Mouse (Mus musculus) limb, embryonic 14.5 days (tissue): Measurements from ENCODE around the gene Zfp185. TPM values are rescaled to one million over a fixed set of nuclear protein-coding genes. Genes with fewer than 3 reads are reported as not detected.
"Not testable (repeated sequence)": the region's sequence is repeated elsewhere in the genome, so short reads cannot be mapped to it uniquely, and the experiment has no call there.

ENCODE experiments used
- ATAC-seq: fragments of 200-750 bp; cut with Nextera tagmentation; 2 replicates; pipeline ENCODE4 v1.8.0; 2017; ENCODE audit warnings: low read depth, moderate number of reproducible peaks, moderate TSS enrichment; ENCODE audit not compliant: low FRiP score
- DNase-seq: peaks from one replicate; pipeline ENCODE4 v3.0.0-alpha.2; 2015; ENCODE audit warnings: low spot score
- H3K27ac ChIP-seq: fragments of 300-500 bp; sonication (generic); replicated peaks from 2 replicates; pipeline ENCODE4 v1.5.1; 2014; ENCODE audit warnings: low read depth, mild to moderate bottlenecking, low read length, moderate library complexity, mixed read lengths
- H3K27me3 ChIP-seq: fragments of 300-500 bp; sonication (generic); 2 replicates; pipeline ENCODE4 v1.6.1; 2014; ENCODE audit warnings: low read length, mixed read lengths; ENCODE audit not compliant: control insufficient read depth, insufficient read depth
- H3K36me3 ChIP-seq: fragments of 300-500 bp; sonication (generic); 2 replicates; pipeline ENCODE4 v1.6.1; 2014; ENCODE audit warnings: mild to moderate bottlenecking, low read length, moderate library complexity, mixed read lengths; ENCODE audit not compliant: control insufficient read depth, insufficient read depth
- H3K4me1 ChIP-seq: fragments of 300-500 bp; sonication (generic); 2 replicates; pipeline ENCODE4 v1.6.1; 2014; ENCODE audit warnings: antibody characterized with exemption, low read length, mixed read lengths; ENCODE audit not compliant: control insufficient read depth, insufficient read depth
- H3K4me2 ChIP-seq: fragments of 300-500 bp; sonication (generic); replicated peaks from 2 replicates; pipeline ENCODE4 v1.6.1; 2014; ENCODE audit warnings: low read depth, mild to moderate bottlenecking, low read length, moderate library complexity; ENCODE audit not compliant: severe bottlenecking
- H3K4me3 ChIP-seq: fragments of 300-500 bp; sonication (generic); replicated peaks from 2 replicates; pipeline ENCODE4 v1.5.1; 2014; ENCODE audit warnings: low read length
- H3K9ac ChIP-seq: fragments of 300-500 bp; sonication (generic); 2 replicates; pipeline ENCODE4 v1.6.1; 2014; ENCODE audit warnings: mild to moderate bottlenecking, low read depth, low read length, moderate library complexity; ENCODE audit not compliant: severe bottlenecking
- H3K9me3 ChIP-seq: fragments of 300-500 bp; sonication (generic); 2 replicates; pipeline ENCODE4 v1.6.1; 2016; ENCODE audit warnings: low read length; ENCODE audit not compliant: control insufficient read depth
- POLR2A ChIP-seq: fragments of 200-500 bp; IDR thresholded peaks from 2 replicates; pipeline ENCODE4 v1.8.0; 2012; ENCODE audit warnings: inconsistent platforms, mild to moderate bottlenecking, moderate library complexity, borderline replicate concordance; ENCODE audit not compliant: insufficient read depth, insufficient read length; ENCODE audit errors: extremely low read depth
- WGBS: fragments of 180-500 bp; shearing (Covaris S2); extraction: QIAGEN DNeasy Blood & Tissue Kit; methylation state at CpG from one replicate; pipeline ENCODE4 v1.1.7; 2014; 5-methylcytosine and 5-hydroxymethylcytosine counted together
- microRNA counts: library from miRNA; unstranded; fragments of <30 nt; microRNA quantifications from one replicate; lab custom pipeline; 2016
- microRNA-seq: library from miRNA; unstranded; fragments of <30 nt; microRNA quantifications from one replicate; pipeline ENCODE4, GENCODE M21; 2016
- polyA plus RNA-seq, 2 experiments: library from polyadenylated mRNA; depleted of rRNA in 1 of 2; stranded (reverse) in 1 of 2; unstranded in 1 of 2; fragments of >200 nt; fragmentation: Nextera tagmentation in 1 of 2; extraction: Ambion mirVana in 1 of 2; gene quantifications; 2 replicates each; pipeline versions ENCODE4 v1.2.1 to v1.2.3; 2012 to 2014

Gene Zfp185
- polyA plus RNA-seq, 2 experiments, result 41.8 to 56.6 TPM

- no peak for DNase-seq
- Histone ChIP-seq H3K4me2 (no peak overlapping the region), H3K4me1 (no peaks in the 10 kb centered on the region), H3K27ac (no peak overlapping the region), H3K36me3 (no peaks in the 10 kb centered on the region), H3K4me3 (no peak overlapping the region), H3K9me3 (no peaks in the 10 kb centered on the region), H3K9ac (no peak overlapping the region), H3K27me3 (no peaks in the 10 kb centered on the region)
- ATAC-seq, result no peak
- TF ChIP-seq POLR2A, result no peak
- 40% methylated on average over 5 of the region's 5 CpGs for WGBS
Observed at GRCm38 (mm10) chrX:73062323-73062722, 75.2 kb downstream of the Zfp185 start.

GRCm38 (mm10) chrX:73063512-73064414, 76.6 kb downstream of the Zfp185 start:
- 0 out of 2 replicates have a peak, but pooled peaks have one; percentile 30 for ATAC-seq
- Histone ChIP-seq H3K9ac (0 out of 2 replicates have a peak overlapping the region, but pooled peaks have one; percentile 21), H3K4me2 (peak overlapping the region; percentile 42), H3K36me3 (no peaks in the 10 kb centered on the region), H3K4me3 (peak overlapping the region; percentile 15), H3K4me1 (no peaks in the 10 kb centered on the region), H3K27me3 (no peaks in the 10 kb centered on the region), H3K9me3 (no peaks in the 10 kb centered on the region), H3K27ac (no peak overlapping the region)
- DNase-seq, result no peak
- 38% methylated on average over 21 of the region's 24 CpGs for WGBS
- no peak for TF ChIP-seq POLR2A

GRCm38 (mm10) chrX:73064415-73064793, 77.3 kb downstream of the Zfp185 start, which contains the start of gene Pnma3:
TSS of gene Pnma3 (plus strand) at chrX:73064787.
- WGBS, result 18% methylated on average over 7 of the region's 7 CpGs
- Histone ChIP-seq H3K4me3 (peak within 1 kb of the TSS; percentile 15), H3K9ac (0 out of 2 replicates have a peak within 1 kb of the TSS, but pooled peaks have one; percentile 21), H3K27me3 (no peaks in the 10 kb centered on the region), H3K4me2 (peak within 1 kb of the TSS; percentile 42), H3K36me3 (no peaks in the 10 kb centered on the region), H3K4me1 (no peaks in the 10 kb centered on the region), H3K9me3 (no peaks in the 10 kb centered on the region), H3K27ac (no peak within 1 kb of the TSS)
- DNase-seq, result no peak
- no peak for ATAC-seq
- no peak for TF ChIP-seq POLR2A

GRCm38 (mm10) chrX:73066765-73067312, 79.7 kb downstream of the Zfp185 start:
- H3K4me3 ChIP-seq, H3K27me3 ChIP-seq, H3K9ac ChIP-seq, H3K36me3 ChIP-seq, H3K27ac ChIP-seq, ATAC-seq, H3K4me2 ChIP-seq, H3K4me1 ChIP-seq, DNase-seq, H3K9me3 ChIP-seq: not testable (repeated sequence)
- WGBS, result no CpG with 5 or more reads among the region's 5 CpGs

MicroRNA genes within 50 kb of the gene (microRNA counts, 519-probe panel; counts per million panel counts)
- 861 counts per million, percentile 4 among the panel's probes with 10 or more counts for microRNA mmu-miR-2137 (lab: Ali Mortazavi, UCI)

Small RNA genes within 50 kb of the gene (microRNA-seq; reads per million reads assigned to microRNA genes)
- gene Mir2137, result 2.1 reads per million

Other genes starting within 250 kb of the Zfp185 start
- 0.18 and 0.20 TPM in 2 replicates for gene Gabrq, start 162.2 kb upstream of the Zfp185 start, polyA plus RNA-seq (2012; rRNA removed)
- 0.19 and 0.28 TPM in 2 replicates for gene Gabrq, start 162.2 kb upstream of the Zfp185 start, polyA plus RNA-seq (2014; fragmentation: Nextera tagmentation; extraction: Ambion mirVana)
- 22.7 and 30.6 TPM in 2 replicates for gene Cetn2, start 68.9 kb upstream of the Zfp185 start, polyA plus RNA-seq (2012; rRNA removed)
- 72.0 and 72.7 TPM in 2 replicates for gene Cetn2, start 68.9 kb upstream of the Zfp185 start, polyA plus RNA-seq (2014; fragmentation: Nextera tagmentation; extraction: Ambion mirVana)
- gene Nsdhl, start 68.8 kb upstream of the Zfp185 start, polyA plus RNA-seq (2012; rRNA removed), result 26.7 and 27.1 TPM in 2 replicates
- 23.2 and 23.9 TPM in 2 replicates for gene Nsdhl, start 68.8 kb upstream of the Zfp185 start, polyA plus RNA-seq (2014; fragmentation: Nextera tagmentation; extraction: Ambion mirVana)
- gene Pnma5, start 49.8 kb downstream of the Zfp185 start, polyA plus RNA-seq (2012; rRNA removed), result 0.06 TPM in 1 of 2 replicates, not detected in the other
- gene Pnma5, start 49.8 kb downstream of the Zfp185 start, polyA plus RNA-seq (2014; fragmentation: Nextera tagmentation; extraction: Ambion mirVana), result 0.11 and 0.23 TPM in 2 replicates
- 0.90 and 1.1 TPM in 2 replicates for gene Pnma3, start 77.4 kb downstream of the Zfp185 start, polyA plus RNA-seq (2012; rRNA removed)
- 0.10 and 0.17 TPM in 2 replicates for gene Pnma3, start 77.4 kb downstream of the Zfp185 start, polyA plus RNA-seq (2014; fragmentation: Nextera tagmentation; extraction: Ambion mirVana)
- gene Xlr4a, start 95.1 kb downstream of the Zfp185 start, polyA plus RNA-seq (2012; rRNA removed), result 0.13 and 1.3 TPM in 2 replicates
- gene Xlr4a, start 95.1 kb downstream of the Zfp185 start, polyA plus RNA-seq (2014; fragmentation: Nextera tagmentation; extraction: Ambion mirVana), result 1.1 TPM in 1 of 2 replicates, not detected in the other
- 0.87 and 3.8 TPM in 2 replicates for gene Xlr3a, start 109.8 kb downstream of the Zfp185 start, polyA plus RNA-seq (2012; rRNA removed)
- 1.4 and 1.6 TPM in 2 replicates for gene Xlr3a, start 109.8 kb downstream of the Zfp185 start, polyA plus RNA-seq (2014; fragmentation: Nextera tagmentation; extraction: Ambion mirVana)
- gene Gm14685, start 129.7 kb downstream of the Zfp185 start, polyA plus RNA-seq (2012; rRNA removed), result 0.06 and 0.10 TPM in 2 replicates
- 0.18 TPM in 1 of 2 replicates, not detected in the other for gene Gm14685, start 129.7 kb downstream of the Zfp185 start, polyA plus RNA-seq (2014; fragmentation: Nextera tagmentation; extraction: Ambion mirVana)
- gene Xlr5b, start 161.5 kb downstream of the Zfp185 start, polyA plus RNA-seq (2012; rRNA removed), result not detected in 2 replicates
- gene Xlr5b, start 161.5 kb downstream of the Zfp185 start, polyA plus RNA-seq (2014; fragmentation: Nextera tagmentation; extraction: Ambion mirVana), result not detected in 2 replicates
- 0.05 and 0.16 TPM in 2 replicates for gene DXBay18, start 162.1 kb downstream of the Zfp185 start, polyA plus RNA-seq (2012; rRNA removed)
- gene DXBay18, start 162.1 kb downstream of the Zfp185 start, polyA plus RNA-seq (2014; fragmentation: Nextera tagmentation; extraction: Ambion mirVana), result 0.22 TPM in 1 of 2 replicates, not detected in the other
- gene Spin2d, start 189.7 kb downstream of the Zfp185 start, polyA plus RNA-seq (2012; rRNA removed), result not detected in 2 replicates
- not detected in 2 replicates for gene Spin2d, start 189.7 kb downstream of the Zfp185 start, polyA plus RNA-seq (2014; fragmentation: Nextera tagmentation; extraction: Ambion mirVana)
- 5.9 and 17.4 TPM in 2 replicates for gene Xlr3b, start 204.9 kb downstream of the Zfp185 start, polyA plus RNA-seq (2012; rRNA removed)
- gene Xlr3b, start 204.9 kb downstream of the Zfp185 start, polyA plus RNA-seq (2014; fragmentation: Nextera tagmentation; extraction: Ambion mirVana), result 4.6 and 10.2 TPM in 2 replicates
- gene Xlr4b, start 227.0 kb downstream of the Zfp185 start, polyA plus RNA-seq (2012; rRNA removed), result 0.29 and 0.98 TPM in 2 replicates
- gene Xlr4b, start 227.0 kb downstream of the Zfp185 start, polyA plus RNA-seq (2014; fragmentation: Nextera tagmentation; extraction: Ambion mirVana), result 0.30 and 1.3 TPM in 2 replicates
- gene F8a, start 241.0 kb downstream of the Zfp185 start, polyA plus RNA-seq (2012; rRNA removed), result 6.9 and 10.1 TPM in 2 replicates
- gene F8a, start 241.0 kb downstream of the Zfp185 start, polyA plus RNA-seq (2014; fragmentation: Nextera tagmentation; extraction: Ambion mirVana), result 11.9 and 12.3 TPM in 2 replicates